Mouse (Mus musculus) cerebellum, adult 18-20 months (tissue): ENCODE data around the gene Scn5a.
A peak's percentile ranks its signal among the peaks of the same experiment; 100 is the strongest.

Experiments used
- DNase-seq, 2 experiments: peaks; one replicate each; pipeline ENCODE4 v3.0.0; 2021

Scn5a gene

DNA sequence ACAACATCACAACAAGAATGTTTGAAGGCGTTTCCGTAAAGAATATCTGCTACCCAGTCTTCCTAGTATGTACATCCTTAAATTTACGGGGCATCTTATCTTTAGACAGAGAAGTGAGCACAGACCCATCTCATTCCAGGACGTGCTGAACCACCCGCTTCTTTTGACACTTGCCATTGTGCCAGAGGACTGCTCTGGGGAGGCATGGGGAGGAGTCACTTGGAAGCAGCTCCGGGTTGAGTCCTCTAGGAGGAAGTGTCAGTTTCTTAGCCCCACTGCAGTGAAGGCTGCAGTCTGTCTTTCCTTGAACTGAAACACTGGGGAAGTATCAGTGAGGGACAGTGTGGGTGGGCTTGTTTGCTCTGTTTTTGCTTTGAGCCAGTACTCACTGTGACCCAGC, 133.1 kb downstream of the Scn5a start:
- DNase-seq = no peak

DNA sequence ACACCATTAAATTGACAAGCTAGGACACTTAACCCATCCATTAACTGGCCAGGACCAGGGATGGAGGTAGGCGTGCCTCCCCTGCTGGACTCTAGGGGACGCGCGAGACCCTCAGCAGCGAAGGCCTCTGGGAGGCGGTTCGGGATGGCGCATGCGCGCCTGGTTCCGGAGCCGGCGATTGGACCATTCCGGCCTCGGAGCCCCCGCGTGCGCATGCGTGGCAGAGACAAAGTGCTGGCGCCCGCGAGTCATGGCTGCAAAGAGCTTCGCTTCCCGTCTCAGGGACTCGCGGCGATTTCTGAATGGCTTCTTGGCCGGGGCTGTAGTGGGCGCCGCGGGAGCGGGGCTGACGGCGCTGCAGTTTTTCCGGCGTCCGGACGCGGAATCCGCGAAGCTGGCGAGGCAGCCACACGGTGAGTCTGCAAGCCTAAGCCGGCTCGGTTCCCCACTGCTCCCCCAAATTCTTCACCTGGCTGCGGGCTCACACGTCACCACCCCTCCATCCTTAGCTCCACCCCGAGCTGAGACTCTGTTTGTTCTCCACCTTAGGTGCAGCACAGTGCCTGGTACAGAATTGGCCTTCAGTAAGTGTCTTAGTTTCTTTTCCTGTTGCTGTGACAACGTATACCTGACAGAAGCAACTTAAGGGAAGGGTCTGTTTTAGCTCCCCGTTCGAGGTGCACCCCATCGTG, 133.9 kb downstream of the Scn5a start, which contains the start of gene Exog:
TSS of gene Exog (plus strand) at position 206 of the 692 bp plus-strand sequence.
- peak; percentile 98 to 100 for DNase-seq

DNA sequence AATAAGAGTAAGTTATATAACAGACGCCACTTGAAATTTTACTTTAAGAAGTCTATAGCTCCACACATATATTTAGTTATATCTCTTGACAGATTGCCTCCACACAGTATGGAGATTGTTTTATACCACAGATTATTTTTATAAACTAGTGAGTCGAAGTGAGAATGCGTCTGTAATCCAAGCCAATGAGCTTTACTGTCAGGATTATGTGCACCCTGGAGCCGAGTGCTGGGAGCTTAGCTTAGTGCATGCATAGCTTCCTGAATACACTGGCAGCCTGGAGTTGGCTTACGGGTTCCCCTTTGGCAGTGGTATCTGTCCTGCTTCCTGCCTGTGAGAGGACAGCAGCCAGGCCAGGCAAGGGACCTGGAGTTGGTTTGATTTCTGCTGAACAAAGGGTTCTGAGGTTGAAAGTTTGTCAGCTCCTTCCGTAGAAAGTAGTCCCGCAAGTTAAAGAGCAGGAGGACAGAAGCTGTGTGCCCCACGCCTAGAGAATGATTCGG, 140.3 kb downstream of the Scn5a start:
- no peak for DNase-seq

DNA sequence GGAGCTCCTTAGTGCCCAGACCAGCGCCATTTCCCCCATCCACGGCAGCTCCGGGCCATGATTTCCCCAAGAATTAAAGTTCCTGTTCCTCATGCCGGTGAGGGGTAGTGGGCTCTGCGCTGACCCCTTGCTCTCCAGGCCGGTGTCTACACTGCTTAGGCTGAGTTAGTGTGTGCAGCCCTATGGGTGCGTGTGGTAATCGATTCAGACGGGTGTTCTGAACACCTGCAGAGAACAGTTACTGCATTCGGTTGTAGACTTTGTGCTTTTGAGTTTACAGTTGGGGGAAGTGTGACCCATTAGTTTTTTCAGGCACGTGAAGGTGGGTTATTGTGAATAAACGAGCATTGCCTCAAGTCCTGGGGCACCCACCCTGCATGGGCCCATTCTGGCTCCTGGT, 140.8 kb downstream of the Scn5a start:
- DNase-seq = no peak

DNA sequence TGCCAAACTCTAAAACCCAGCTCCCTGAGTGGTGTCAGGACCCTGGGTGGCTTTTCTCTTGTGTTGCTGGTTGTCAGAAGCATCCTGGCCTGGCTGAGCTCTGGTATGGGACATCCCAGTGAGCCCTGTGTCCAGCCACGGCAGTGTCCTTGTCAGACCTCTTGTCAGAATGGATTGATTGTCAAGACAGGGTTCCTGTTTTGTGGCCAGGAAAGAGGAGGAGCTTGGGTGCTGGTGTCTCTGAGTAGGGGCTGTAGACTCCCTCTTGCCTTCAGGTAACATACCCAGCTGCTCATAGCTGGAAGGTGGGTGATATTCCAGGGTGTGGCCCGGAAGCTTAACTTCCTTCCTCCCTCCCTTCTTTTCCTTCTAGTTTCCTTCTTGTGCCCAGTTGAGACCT, 143.0 kb downstream of the Scn5a start:
- no peak for DNase-seq
